Mouse (Mus musculus): ENCODE measurements around the gene Aox1.

GRCm38 (mm10) chr1:58070091-58070490, 40.4 kb downstream of the Aox1 start:
- TF ChIP-seq POLR2A (IDR thresholded peaks at IDR 0.05; ENCODE audit: insufficient read length, low read depth) (no peak), MYOG (IDR thresholded peaks at IDR 0.05; ENCODE audit: control insufficient read depth in 1 of 3, insufficient read depth in 1 of 3, insufficient read length in 2 of 3, low read depth in 2 of 3) (no peak), MAX (IDR thresholded peaks at IDR 0.05; ENCODE audit: low read depth) (no peak), MYOD1 (IDR thresholded peaks at IDR 0.05; ENCODE audit: control insufficient read depth in 1 of 3, insufficient read length in 2 of 3, low read depth in 2 of 3) (no peak), CEBPB (IDR thresholded peaks at IDR 0.05; ENCODE audit: insufficient read depth, poor library complexity, severe bottlenecking) (no peak), TCF12 (IDR thresholded peaks at IDR 0.05; ENCODE audit: insufficient read depth, poor library complexity, severe bottlenecking) (no peak), TCF3 (IDR thresholded peaks at IDR 0.05; ENCODE audit: insufficient read length, low read depth) (no peak), SRF (IDR thresholded peaks at IDR 0.05; ENCODE audit: control insufficient read depth, insufficient read length, low read depth) (no peak), E2F4 (IDR thresholded peaks at IDR 0.05; ENCODE audit: insufficient read depth) (no peak), POLR2AphosphoS2 (IDR thresholded peaks at IDR 0.05; ENCODE audit: insufficient read length, low read depth) (no peak)

Data from myocyte (in vitro differentiated cells).